Mouse (Mus musculus) lung, embryonic 15.5 days (tissue): ENCODE data around the gene Cmtm5. TPM values are rescaled to one million over a fixed set of nuclear protein-coding genes. Genes with fewer than 3 reads are reported as not detected.
"Not testable (repeated sequence)": the region's sequence is repeated elsewhere in the genome, so short reads cannot be mapped to it uniquely, and the experiment has no call there.

Experiments used
- ATAC-seq: fragments of 200-750 bp; cut with Nextera tagmentation; 2 replicates; pipeline ENCODE4 v1.8.0; 2017; ENCODE audit warnings: moderate number of reproducible peaks, borderline replicate concordance; ENCODE audit not compliant: low FRiP score, low TSS enrichment; ENCODE audit errors: extremely low read depth
- H3K27ac ChIP-seq: fragments of 300-500 bp; sonication (generic); 2 replicates; pipeline ENCODE4 v1.5.1; 2015; ENCODE audit warnings: moderate library complexity, mild to moderate bottlenecking, inconsistent platforms
- H3K27me3 ChIP-seq: fragments of 300-500 bp; sonication (generic); 2 replicates; pipeline ENCODE4 v1.6.1; 2015; ENCODE audit warnings: inconsistent platforms
- H3K36me3 ChIP-seq: fragments of 300-500 bp; sonication (generic); 2 replicates; pipeline ENCODE4 v1.6.1; 2015; ENCODE audit warnings: inconsistent platforms
- H3K4me1 ChIP-seq: fragments of 300-500 bp; sonication (generic); 2 replicates; pipeline ENCODE4 v1.6.1; 2015; ENCODE audit warnings: inconsistent platforms
- H3K4me2 ChIP-seq: fragments of 300-500 bp; sonication (generic); 2 replicates; pipeline ENCODE4 v1.6.1; 2015; ENCODE audit warnings: inconsistent platforms, mild to moderate bottlenecking, moderate library complexity
- H3K4me3 ChIP-seq: fragments of 300-500 bp; sonication (generic); 2 replicates; pipeline ENCODE4 v1.5.1; 2015; ENCODE audit warnings: mild to moderate bottlenecking, inconsistent platforms
- H3K9ac ChIP-seq: fragments of 300-500 bp; sonication (generic); 2 replicates; pipeline ENCODE4 v1.6.1; 2015; ENCODE audit warnings: inconsistent platforms
- H3K9me3 ChIP-seq: fragments of 300-500 bp; sonication (generic); 2 replicates; pipeline ENCODE4 v1.6.1; 2016; ENCODE audit warnings: inconsistent platforms
- WGBS: fragments of 180-500 bp; shearing (Covaris S2); methylation state at CpG from one replicate; pipeline ENCODE4 v1.1.7; 2015; 5-methylcytosine and 5-hydroxymethylcytosine counted together
- polyA plus RNA-seq: library from polyadenylated mRNA; unstranded; fragments of >200 nt; fragmentation: Nextera tagmentation; extraction: Ambion mirVana; gene quantifications from 2 replicates; pipeline ENCODE4 v1.2.1, GENCODE M21; 2015

Gene Cmtm5
- polyA plus RNA-seq, 1 experiment from 2014 or later, result 0.95 TPM

- H3K27ac ChIP-seq, result no peak overlapping the region
- WGBS, result 77% methylated on average over 7 of the region's 7 CpGs
- no peaks in the 10 kb centered on the region for H3K4me1 ChIP-seq
- H3K4me3 ChIP-seq, result no peak overlapping the region
- no peaks in the 10 kb centered on the region for H3K27me3 ChIP-seq
- H3K9me3 ChIP-seq, result no peaks in the 10 kb centered on the region
- no peak overlapping the region for H3K4me2 ChIP-seq
- no peaks in the 10 kb centered on the region for H3K36me3 ChIP-seq
- no peak overlapping the region for H3K9ac ChIP-seq
- ATAC-seq, result no peak
Observed at GRCm38 (mm10) chr14:54962714-54963113, 26.7 kb downstream of the Cmtm5 start.

GRCm38 (mm10) chr14:54963727-54964126 lies 27.7 kb downstream of the Cmtm5 start:
- no peaks in the 10 kb centered on the region for H3K4me1 ChIP-seq
- no peak overlapping the region for H3K4me2 ChIP-seq
- no peak overlapping the region for H3K27ac ChIP-seq
- 86% methylated on average over 11 of the region's 11 CpGs for whole genome bisulfite sequencing
- no peak for ATAC-seq
- no peaks in the 10 kb centered on the region for H3K27me3 ChIP-seq
- H3K4me3 ChIP-seq, result no peak overlapping the region
- H3K9ac ChIP-seq, result no peak overlapping the region
- no peaks in the 10 kb centered on the region for H3K36me3 ChIP-seq
- no peaks in the 10 kb centered on the region for H3K9me3 ChIP-seq

- Histone ChIP-seq H3K36me3 (no peaks in the 10 kb centered on the region), H3K4me3 (no peak overlapping the region), H3K4me1 (no peaks in the 10 kb centered on the region), H3K27me3 (no peaks in the 10 kb centered on the region), H3K9ac (no peak overlapping the region), H3K27ac (no peak overlapping the region), H3K4me2 (no peak overlapping the region), H3K9me3 (no peaks in the 10 kb centered on the region)
- ATAC-seq, result no peak
- 67% methylated on average over 15 of the region's 15 CpGs for WGBS
Observed at GRCm38 (mm10) chr14:54965044-54965443, 29.0 kb downstream of the Cmtm5 start.

- Histone ChIP-seq H3K9ac (no peak overlapping the region), H3K4me2 (no peak overlapping the region), H3K4me3 (no peak overlapping the region), H3K27ac (no peak overlapping the region), H3K4me1 (no peaks in the 10 kb centered on the region), H3K36me3 (no peaks in the 10 kb centered on the region), H3K9me3 (no peaks in the 10 kb centered on the region), H3K27me3 (no peaks in the 10 kb centered on the region)
- ATAC-seq, result no peak
- 40% methylated on average over 6 of the region's 6 CpGs for WGBS
Observed at GRCm38 (mm10) chr14:54965631-54966030, 29.6 kb downstream of the Cmtm5 start.

- no peak within 1 kb of the TSS for H3K27ac ChIP-seq
- WGBS, result 54% methylated on average over 7 of the region's 7 CpGs
- no peaks in the 10 kb centered on the region for H3K27me3 ChIP-seq
- no peak for ATAC-seq
- H3K4me3 ChIP-seq, result no peak within 1 kb of the TSS
- no peaks in the 10 kb centered on the region for H3K4me1 ChIP-seq
- no peaks in the 10 kb centered on the region for H3K36me3 ChIP-seq
- no peak within 1 kb of the TSS for H3K9ac ChIP-seq
- no peaks in the 10 kb centered on the region for H3K9me3 ChIP-seq
- no peak within 1 kb of the TSS for H3K4me2 ChIP-seq
Observed at GRCm38 (mm10) chr14:54966320-54966977, 30.4 kb downstream of the Cmtm5 start, which contains the start of gene Myh6. Gene Myh6, minus strand, starts transcription at chr14:54966927.

GRCm38 (mm10) chr14:54967874-54968273 lies 31.8 kb downstream of the Cmtm5 start:
- ATAC-seq, result no peak; the same call in 1 of the 2 replicates
- Histone ChIP-seq H3K4me1 (no peaks in the 10 kb centered on the region), H3K4me3 (no peak overlapping the region), H3K4me2 (no peak overlapping the region), H3K27me3 (no peaks in the 10 kb centered on the region), H3K27ac (no peak overlapping the region), H3K9me3 (no peaks in the 10 kb centered on the region), H3K36me3 (no peaks in the 10 kb centered on the region), H3K9ac (no peak overlapping the region)
- 81% methylated on average over 3 of the region's 3 CpGs for WGBS

GRCm38 (mm10) chr14:54968344-54968743 lies 32.3 kb downstream of the Cmtm5 start:
- H3K9ac ChIP-seq, result no peak overlapping the region
- no peaks in the 10 kb centered on the region for H3K9me3 ChIP-seq
- H3K4me2 ChIP-seq, result no peak overlapping the region
- H3K4me3 ChIP-seq, result no peak overlapping the region
- ATAC-seq, result no peak
- no peaks in the 10 kb centered on the region for H3K36me3 ChIP-seq
- no peak overlapping the region for H3K27ac ChIP-seq
- H3K4me1 ChIP-seq, result no peaks in the 10 kb centered on the region
- no peaks in the 10 kb centered on the region for H3K27me3 ChIP-seq

GRCm38 (mm10) chr14:54972786-54973185 lies 36.7 kb downstream of the Cmtm5 start:
- not testable (repeated sequence) for H3K4me1 ChIP-seq, H3K9me3 ChIP-seq, H3K4me2 ChIP-seq, ATAC-seq, H3K9ac ChIP-seq, H3K36me3 ChIP-seq, H3K27me3 ChIP-seq, H3K4me3 ChIP-seq, H3K27ac ChIP-seq
- 91% methylated on average over 10 of the region's 11 CpGs for WGBS

GRCm38 (mm10) chr14:54974068-54974791 lies 38.2 kb downstream of the Cmtm5 start:
- no peaks in the 10 kb centered on the region for H3K4me1 ChIP-seq
- H3K9me3 ChIP-seq, result no peaks in the 10 kb centered on the region
- H3K4me3 ChIP-seq, result no peak overlapping the region
- H3K4me2 ChIP-seq, result no peak overlapping the region
- no peak overlapping the region for H3K27ac ChIP-seq
- H3K36me3 ChIP-seq, result no peaks in the 10 kb centered on the region
- 75% methylated on average over 6 of the region's 6 CpGs for WGBS
- no peaks in the 10 kb centered on the region for H3K27me3 ChIP-seq
- ATAC-seq, result no peak
- H3K9ac ChIP-seq, result no peak overlapping the region

GRCm38 (mm10) chr14:54976633-54977032 lies 40.6 kb downstream of the Cmtm5 start, which contains the start of gene Gm17428:
Gene Gm17428, plus strand, starts transcription at chr14:54976933.
- no peaks in the 10 kb centered on the region for H3K4me1 ChIP-seq
- no peak within 1 kb of the TSS for H3K4me3 ChIP-seq
- no peak for ATAC-seq
- no peaks in the 10 kb centered on the region for H3K36me3 ChIP-seq
- 40% methylated on average over 1 of the region's 1 CpGs for WGBS
- H3K27ac ChIP-seq, result no peak within 1 kb of the TSS
- no peaks in the 10 kb centered on the region for H3K27me3 ChIP-seq
- no peak within 1 kb of the TSS for H3K4me2 ChIP-seq
- no peak within 1 kb of the TSS for H3K9ac ChIP-seq
- H3K9me3 ChIP-seq, result no peaks in the 10 kb centered on the region

- WGBS, result 83% methylated on average over 8 of the region's 8 CpGs
- Histone ChIP-seq H3K4me3 (no peak overlapping the region), H3K9ac (no peak overlapping the region), H3K4me1 (no peaks in the 10 kb centered on the region), H3K27ac (no peak overlapping the region), H3K36me3 (no peaks in the 10 kb centered on the region), H3K9me3 (no peaks in the 10 kb centered on the region), H3K4me2 (no peak overlapping the region), H3K27me3 (no peaks in the 10 kb centered on the region)
- no peak for ATAC-seq
Observed at GRCm38 (mm10) chr14:54978664-54979063, 42.6 kb downstream of the Cmtm5 start.

GRCm38 (mm10) chr14:54981934-54982333 lies 45.9 kb downstream of the Cmtm5 start:
- no peak overlapping the region for H3K4me2 ChIP-seq
- ATAC-seq, result no peak
- no peak overlapping the region for H3K9ac ChIP-seq
- H3K36me3 ChIP-seq, result no peaks in the 10 kb centered on the region
- H3K27me3 ChIP-seq, result no peaks in the 10 kb centered on the region
- WGBS, result 95% methylated on average over 7 of the region's 7 CpGs
- H3K4me1 ChIP-seq, result no peaks in the 10 kb centered on the region
- no peak overlapping the region for H3K27ac ChIP-seq
- H3K9me3 ChIP-seq, result no peaks in the 10 kb centered on the region
- no peak overlapping the region for H3K4me3 ChIP-seq
